Mouse (Mus musculus) spleen, postnatal 4 days (tissue): Measurements from ENCODE around the gene Dedd2.

Source experiments
- DNase-seq, 2 experiments: peaks; one replicate each; pipeline ENCODE4 v3.0.0; 2022; ENCODE audit warnings: low spot score in 2 of 2

The Dedd2 gene

GRCm38 (mm10) chr7:25178787-25179605, 41.4 kb downstream of the Dedd2 start:
- DNase-seq, result no peak

GRCm38 (mm10) chr7:25178317-25178716, 42.1 kb downstream of the Dedd2 start:
- DNase-seq, result no peak

GRCm38 (mm10) chr7:25174343-25174742, 46.1 kb downstream of the Dedd2 start:
- no peak for DNase-seq

GRCm38 (mm10) chr7:25172669-25173068, 47.7 kb downstream of the Dedd2 start:
- no peak for DNase-seq

GRCm38 (mm10) chr7:25170583-25170982, 49.8 kb downstream of the Dedd2 start:
- DNase-seq, result no peak

- DNase-seq, result no peak
Measured at GRCm38 (mm10) chr7:25166106-25166505, 54.3 kb downstream of the Dedd2 start.

GRCm38 (mm10) chr7:25156158-25156648, 64.2 kb downstream of the Dedd2 start:
- no peak for DNase-seq

- DNase-seq, result peak; percentile 75 to 85
Measured at GRCm38 (mm10) chr7:25155469-25156157, 64.8 kb downstream of the Dedd2 start.

GRCm38 (mm10) chr7:25154648-25155047, 65.8 kb downstream of the Dedd2 start:
- DNase-seq, result peak; percentile 60 to 80

- no peak for DNase-seq
Measured at GRCm38 (mm10) chr7:25153841-25154240, 66.6 kb downstream of the Dedd2 start.

GRCm38 (mm10) chr7:25151916-25152556, 68.4 kb downstream of the Dedd2 start:
- no peak for DNase-seq

GRCm38 (mm10) chr7:25151009-25151408, 69.4 kb downstream of the Dedd2 start:
- no peak for DNase-seq

- no peak for DNase-seq
Measured at GRCm38 (mm10) chr7:25150151-25150663, 70.2 kb downstream of the Dedd2 start.
